Mouse (Mus musculus) left cerebral cortex, postnatal 4 days (tissue): ENCODE results near the gene Ccl1. TPM values are rescaled to one million over a fixed set of nuclear protein-coding genes. Genes with fewer than 3 reads are reported as not detected.

Source experiments
- DNase-seq: peaks from one replicate; pipeline ENCODE4 v3.0.0-alpha.2; 2022
- intact Hi-C: fragments of 180-260 bp; cut with DNase I; formaldehyde crosslinking; loops from one replicate; pipeline ENCODE4 v1.15.1; 2025
- total RNA-seq, 2 experiments: library from RNA; stranded (reverse); gene quantifications; 2 replicates each; pipeline ENCODE4 v1.2.3; 2021

Ccl1 gene
- total RNA-seq, 2 experiments from 2014 or later, result not detected

GRCm38 (mm10) chr11:82214405-82214804, 91.1 kb downstream of the Ccl1 start:
- no peak for DNase-seq
- intact Hi-C loops, result no loop called here

- DNase-seq, result no peak
- intact Hi-C loops, result no loop called here
Measured at GRCm38 (mm10) chr11:82206960-82207488, 98.5 kb downstream of the Ccl1 start.

- intact Hi-C loops, result no loop called here
- DNase-seq, result no peak
Measured at GRCm38 (mm10) chr11:82205221-82205620, 100.3 kb downstream of the Ccl1 start.

- intact Hi-C loops, result no loop called here
- DNase-seq, result no peak
Measured at GRCm38 (mm10) chr11:82203706-82204105, 101.8 kb downstream of the Ccl1 start.

- DNase-seq, result no peak
- intact Hi-C loops, result no loop called here
Measured at GRCm38 (mm10) chr11:82197774-82198173, 107.7 kb downstream of the Ccl1 start.

GRCm38 (mm10) chr11:82194980-82195379, 110.5 kb downstream of the Ccl1 start:
- intact Hi-C loops, result no loop called here
- no peak for DNase-seq

- no peak for DNase-seq
- intact Hi-C loops, result no loop called here
Measured at GRCm38 (mm10) chr11:82193826-82194225, 111.7 kb downstream of the Ccl1 start.

- DNase-seq, result no peak
- intact Hi-C loops, result no loop called here
Measured at GRCm38 (mm10) chr11:82189782-82190563, 115.5 kb downstream of the Ccl1 start.

GRCm38 (mm10) chr11:82185684-82186083, 119.8 kb downstream of the Ccl1 start:
- DNase-seq, result no peak
- intact Hi-C loops, result no loop called here

GRCm38 (mm10) chr11:82183281-82183935, 122.1 kb downstream of the Ccl1 start:
- no peak for DNase-seq
- intact Hi-C loops, result no loop called here

GRCm38 (mm10) chr11:82182401-82182800, 123.1 kb downstream of the Ccl1 start:
- peak; percentile 50 for DNase-seq
- intact Hi-C loops, result no loop called here

- intact Hi-C loops, result no loop called here
- DNase-seq, result peak; percentile 64
Measured at GRCm38 (mm10) chr11:82181331-82181730, 124.2 kb downstream of the Ccl1 start.

- DNase-seq, result no peak
- intact Hi-C loops, result loop anchor here (10.0 kb wide), 1 partner anchor 543 kb away; no protein-coding TSS in a partner anchor
Measured at GRCm38 (mm10) chr11:82178161-82178560, 127.3 kb downstream of the Ccl1 start.

- intact Hi-C loops, result loop anchor here (1.0 to 10.0 kb wide), 2 partner anchors 181 to 543 kb away; no protein-coding TSS in a partner anchor
- DNase-seq, result peak; percentile 40
Measured at GRCm38 (mm10) chr11:82177711-82178110, 127.8 kb downstream of the Ccl1 start.

GRCm38 (mm10) chr11:82174794-82175193, 130.7 kb downstream of the Ccl1 start:
- intact Hi-C loops, result loop anchor here (10.0 kb wide), 1 partner anchor 540 kb away; no protein-coding TSS in a partner anchor

GRCm38 (mm10) chr11:82173491-82173890, 132.0 kb downstream of the Ccl1 start:
- no peak for DNase-seq
- intact Hi-C loops, result loop anchor here (10.0 kb wide), 1 partner anchor 539 kb away; no protein-coding TSS in a partner anchor

More at GRCm38 (mm10) chr11:82174794-82175193, 130.7 kb downstream of the Ccl1 start:
- DNase-seq, result peak; percentile 67

GRCm38 (mm10) chr11:82171316-82172071, 134.0 kb downstream of the Ccl1 start:
- intact Hi-C loops, result loop anchor here (10.0 kb wide), 1 partner anchor 537 kb away; no protein-coding TSS in a partner anchor
- no peak for DNase-seq

GRCm38 (mm10) chr11:82169456-82169855, 136.0 kb downstream of the Ccl1 start:
- DNase-seq, result no peak
- intact Hi-C loops, result no loop called here

- intact Hi-C loops, result no loop called here
- no peak for DNase-seq
Measured at GRCm38 (mm10) chr11:82168308-82168707, 137.2 kb downstream of the Ccl1 start.

- DNase-seq, result no peak
Measured at GRCm38 (mm10) chr11:82163285-82163684, 142.2 kb downstream of the Ccl1 start.

GRCm38 (mm10) chr11:82159126-82159525, 146.4 kb downstream of the Ccl1 start:
- intact Hi-C loops, result no loop called here

More at GRCm38 (mm10) chr11:82163285-82163684, 142.2 kb downstream of the Ccl1 start:
- intact Hi-C loops, result no loop called here

More at GRCm38 (mm10) chr11:82159126-82159525, 146.4 kb downstream of the Ccl1 start:
- no peak for DNase-seq
